Mouse (Mus musculus): ENCODE measurements at regions not wholly inside any gene's neighbourhood (a gene's known extent, or its start where the extent isn't known, plus 50 kb on each side); places are given as distances from the start of the nearest gene placed in this dataset.

- no peak for DNase-seq (ENCODE audit: low read depth, low spot score)
Measured at GRCm38 (mm10) chr11:86881710-86882109, 74.2 kb upstream of the Dhx40 start.

GRCm38 (mm10) chr11:86879356-86879905 is 71.9 kb upstream of the Dhx40 start:
- no peak for DNase-seq (ENCODE audit: low read depth, low spot score)

GRCm38 (mm10) chr11:86878327-86879065 is 71.0 kb upstream of the Dhx40 start:
- DNase-seq (ENCODE audit: low read depth, low spot score), result no peak

- no peak for DNase-seq (ENCODE audit: low read depth, low spot score)
Measured at GRCm38 (mm10) chr11:86876509-86876908, 69.0 kb upstream of the Dhx40 start.

- no peak for DNase-seq (ENCODE audit: low read depth, low spot score)
Measured at GRCm38 (mm10) chr11:86875738-86876137, 68.2 kb upstream of the Dhx40 start.

- DNase-seq (ENCODE audit: low read depth, low spot score), result peak; percentile 39
Measured at GRCm38 (mm10) chr11:86874666-86875295, 67.2 kb upstream of the Dhx40 start.

GRCm38 (mm10) chr11:86873406-86873700 is 65.8 kb upstream of the Dhx40 start:
- DNase-seq (ENCODE audit: low read depth, low spot score), result no peak

GRCm38 (mm10) chr11:86872537-86873405 is 65.2 kb upstream of the Dhx40 start:
- no peak for DNase-seq (ENCODE audit: low read depth, low spot score)

GRCm38 (mm10) chr11:86871782-86872181 is 64.2 kb upstream of the Dhx40 start:
- DNase-seq (ENCODE audit: low read depth, low spot score), result no peak

GRCm38 (mm10) chr11:86870486-86871165 is 63.1 kb upstream of the Dhx40 start:
- DNase-seq (ENCODE audit: low read depth, low spot score), result no peak

- no peak for DNase-seq (ENCODE audit: low read depth, low spot score)
Measured at GRCm38 (mm10) chr11:86866931-86867330, 59.4 kb upstream of the Dhx40 start.

- DNase-seq (ENCODE audit: low read depth, low spot score), result no peak
Measured at GRCm38 (mm10) chr11:86859864-86860528, 52.5 kb upstream of the Dhx40 start.

GRCm38 (mm10) chr11:86859236-86859817 is 51.8 kb upstream of the Dhx40 start:
- DNase-seq (ENCODE audit: low read depth, low spot score), result no peak

GRCm38 (mm10) chr11:86858211-86858610 is 50.7 kb upstream of the Dhx40 start:
- DNase-seq (ENCODE audit: low read depth, low spot score), result no peak

All from telencephalon, adult 2 months (tissue).